Mouse (Mus musculus): ENCODE results near the gene Ms4a3.

DNA sequence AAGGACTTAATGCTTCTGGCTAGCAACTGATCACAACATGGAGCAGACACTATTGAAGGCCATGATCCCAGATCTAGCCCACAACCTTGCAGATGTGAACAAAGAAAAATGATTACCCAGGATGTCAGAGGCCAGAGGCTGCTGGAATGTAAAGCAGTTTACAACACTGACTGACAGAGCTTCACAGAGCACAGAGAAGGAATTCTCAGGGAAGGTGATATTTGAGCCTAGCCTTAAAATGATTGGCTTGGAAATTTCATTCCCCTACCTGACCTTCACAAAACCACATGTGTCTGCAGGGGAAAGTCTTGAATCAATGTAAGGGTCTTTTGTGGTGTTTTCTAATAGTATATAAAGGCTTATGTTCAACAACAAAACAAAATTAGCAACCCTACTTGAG, 15.9 kb downstream of the Ms4a3 start:
- no peak for TF ChIP-seq CTCF (IDR thresholded peaks at IDR 0.05)
- TF ChIP-seq EP300 (IDR thresholded peaks at IDR 0.05) = no peak
